Mouse (Mus musculus) forebrain, postnatal 0 days (tissue): ENCODE measurements around the gene Reck. TPM values are rescaled to one million over a fixed set of nuclear protein-coding genes. Genes with fewer than 3 reads are reported as not detected.

Source experiments
- ATAC-seq: fragments of 200-750 bp; cut with Nextera tagmentation; 2 replicates; pipeline ENCODE4 v1.8.0; 2017; ENCODE audit warnings: mild to moderate bottlenecking, moderate library complexity
- DNase-seq: peaks from one replicate; pipeline ENCODE4 v3.0.0-alpha.2; 2015
- H3K27ac ChIP-seq: fragments of 300-500 bp; sonication (generic); 2 replicates; pipeline ENCODE4 v1.5.1; 2014; ENCODE audit warnings: low read depth, mild to moderate bottlenecking, antibody characterized with exemption, low read length, moderate library complexity, mixed read lengths
- H3K27me3 ChIP-seq: fragments of 300-500 bp; sonication (generic); 2 replicates; pipeline ENCODE4 v1.6.1; 2014; ENCODE audit warnings: mild to moderate bottlenecking, low read length, mixed read lengths; ENCODE audit not compliant: insufficient read depth
- H3K36me3 ChIP-seq: fragments of 300-500 bp; sonication (generic); 2 replicates; pipeline ENCODE4 v1.6.1; 2014; ENCODE audit warnings: mild to moderate bottlenecking, moderate library complexity; ENCODE audit not compliant: insufficient read depth
- H3K4me1 ChIP-seq: fragments of 300-500 bp; sonication (generic); 2 replicates; pipeline ENCODE4 v1.6.1; 2014; ENCODE audit warnings: antibody characterized with exemption; ENCODE audit not compliant: insufficient read depth
- H3K4me2 ChIP-seq: fragments of 300-500 bp; sonication (generic); 2 replicates; pipeline ENCODE4 v1.6.1; 2014; ENCODE audit warnings: low read depth, mild to moderate bottlenecking, moderate library complexity
- H3K4me3 ChIP-seq: fragments of 300-500 bp; sonication (generic); 2 replicates; pipeline ENCODE4 v1.5.1; 2014; ENCODE audit warnings: low read depth, low read length, mixed read lengths
- H3K9ac ChIP-seq: fragments of 300-500 bp; sonication (generic); 2 replicates; pipeline ENCODE4 v1.6.1; 2014; ENCODE audit warnings: mild to moderate bottlenecking
- H3K9me3 ChIP-seq: fragments of 300-500 bp; sonication (generic); 2 replicates; pipeline ENCODE4 v1.6.1; 2016; ENCODE audit warnings: low read length
- CTCF ChIP-seq: sonication (generic); IDR thresholded peaks from 2 replicates; pipeline ENCODE4 v1.5.1; 2016; ENCODE audit warnings: antibody characterized with exemption, control low read depth, low read depth
- WGBS: fragments of 180-500 bp; shearing (Covaris S2); extraction: QIAGEN DNeasy Blood & Tissue Kit; methylation state at CpG from one replicate; pipeline ENCODE4 v1.1.7; 2014; 5-methylcytosine and 5-hydroxymethylcytosine counted together
- polyA plus RNA-seq: library from polyadenylated mRNA; unstranded; fragments of >200 nt; fragmentation: Nextera tagmentation; extraction: Ambion mirVana; gene quantifications from 2 replicates; pipeline ENCODE4 v1.2.1, GENCODE M21; 2015
- total RNA-seq: library from RNA; depleted of rRNA; stranded (reverse); fragments of >200 nt; gene quantifications from 2 replicates; pipeline ENCODE4 v1.2.3, GENCODE M21; 2014

Reck gene
- total and polyA plus RNA-seq, 2 experiments from 2014 or later: 2.8 to 6.5 TPM

DNA sequence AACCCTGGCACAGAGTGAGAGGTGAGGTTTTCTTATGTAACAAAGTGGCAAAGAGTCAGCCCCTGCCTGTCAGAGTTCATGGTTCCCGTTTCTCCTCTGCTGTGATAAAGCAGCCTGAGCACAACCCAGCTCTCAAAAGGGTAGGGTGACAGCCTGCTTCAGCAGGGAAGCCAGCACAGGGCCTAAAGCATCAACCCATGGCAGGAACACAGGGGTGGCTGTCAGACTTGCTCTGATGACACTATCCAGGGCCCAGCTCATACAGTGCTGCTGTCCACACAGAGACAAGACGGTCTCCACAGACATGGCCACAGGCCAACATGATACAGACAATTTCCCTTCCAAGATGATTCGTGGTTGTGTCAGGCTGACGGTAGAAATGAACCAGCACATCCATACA, 56.5 kb downstream of the Reck start:
- 86% methylated on average over 4 of the region's 4 CpGs for WGBS
- H3K4me1 ChIP-seq: no peaks in the 10 kb centered on the region
- no peak for TF ChIP-seq CTCF
- H3K27me3 ChIP-seq: no peaks in the 10 kb centered on the region
- DNase-seq: no peak
- no peak overlapping the region for H3K4me2 ChIP-seq
- no peak overlapping the region for H3K4me3 ChIP-seq
- H3K36me3 ChIP-seq: peaks cover 42% of the 10 kb centered on the region
- H3K9me3 ChIP-seq: no peaks in the 10 kb centered on the region
- H3K9ac ChIP-seq: no peak overlapping the region
- no peak overlapping the region for H3K27ac ChIP-seq
- ATAC-seq: no peak

DNA sequence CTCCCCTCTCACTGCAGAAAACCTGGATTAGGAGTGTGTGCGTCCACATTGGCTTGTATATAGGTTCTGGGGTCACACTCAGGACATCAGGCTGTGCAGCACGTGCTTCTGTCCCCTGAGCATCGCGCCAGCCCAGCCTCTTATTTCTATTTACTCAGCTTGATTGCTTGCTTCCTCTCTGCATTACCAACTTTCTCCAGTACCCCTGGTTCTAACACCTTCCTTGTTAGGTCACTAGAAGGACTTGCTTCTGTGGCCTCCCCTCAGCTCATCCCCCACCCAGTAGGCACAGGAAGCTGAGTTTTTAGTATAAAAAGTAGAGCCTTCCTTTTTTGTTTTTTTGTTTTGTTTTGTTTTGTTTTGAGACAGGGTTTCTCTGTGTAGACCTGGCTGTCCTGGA, 60.9 kb downstream of the Reck start:
- WGBS: 95% methylated on average over 4 of the region's 4 CpGs
- ATAC-seq (no peak), DNase-seq (no peak)
- no peak overlapping the region for H3K4me2 ChIP-seq
- TF ChIP-seq CTCF: no peak
- H3K27ac ChIP-seq: no peak overlapping the region
- peaks cover 25% of the 10 kb centered on the region for H3K36me3 ChIP-seq
- no peaks in the 10 kb centered on the region for H3K4me1 ChIP-seq
- no peak overlapping the region for H3K4me3 ChIP-seq
- no peaks in the 10 kb centered on the region for H3K9me3 ChIP-seq
- no peaks in the 10 kb centered on the region for H3K27me3 ChIP-seq
- no peak overlapping the region for H3K9ac ChIP-seq

GRCm38 (mm10) chr4:43936749-43937674, 61.7 kb downstream of the Reck start:
- H3K9me3 ChIP-seq: no peaks in the 10 kb centered on the region
- no peak overlapping the region for H3K27ac ChIP-seq
- TF ChIP-seq CTCF: no peak
- ATAC-seq (no peak), DNase-seq (no peak)
- H3K27me3 ChIP-seq: no peaks in the 10 kb centered on the region
- no peak overlapping the region for H3K4me3 ChIP-seq
- no peak overlapping the region for H3K4me2 ChIP-seq
- peaks cover 23% of the 10 kb centered on the region for H3K36me3 ChIP-seq
- no peaks in the 10 kb centered on the region for H3K4me1 ChIP-seq
- 84% methylated on average over 14 of the region's 14 CpGs for WGBS
- no peak overlapping the region for H3K9ac ChIP-seq

- no peak for TF ChIP-seq CTCF
- Histone ChIP-seq H3K36me3 (peaks cover 25% of the 10 kb centered on the region), H3K27ac (no peak overlapping the region), H3K9ac (no peak overlapping the region), H3K27me3 (no peaks in the 10 kb centered on the region), H3K4me1 (no peaks in the 10 kb centered on the region), H3K4me3 (no peak overlapping the region), H3K4me2 (no peak overlapping the region), H3K9me3 (no peaks in the 10 kb centered on the region)
- ATAC-seq (no peak), DNase-seq (no peak)
- WGBS: 88% methylated on average over 5 of the region's 5 CpGs
Observed at GRCm38 (mm10) chr4:43941315-43941714, 66.0 kb downstream of the Reck start.

- H3K9ac ChIP-seq: no peak overlapping the region
- TF ChIP-seq CTCF: no peak
- 85% methylated on average over 8 of the region's 8 CpGs for WGBS
- no peaks in the 10 kb centered on the region for H3K9me3 ChIP-seq
- ATAC-seq: no peak
- DNase-seq: no peak
- H3K27ac ChIP-seq: no peak overlapping the region
- no peak overlapping the region for H3K4me2 ChIP-seq
- no peaks in the 10 kb centered on the region for H3K4me1 ChIP-seq
- peaks cover 25% of the 10 kb centered on the region for H3K36me3 ChIP-seq
- H3K27me3 ChIP-seq: no peaks in the 10 kb centered on the region
- H3K4me3 ChIP-seq: no peak overlapping the region
Observed at GRCm38 (mm10) chr4:43942421-43942820, 67.1 kb downstream of the Reck start.

DNA sequence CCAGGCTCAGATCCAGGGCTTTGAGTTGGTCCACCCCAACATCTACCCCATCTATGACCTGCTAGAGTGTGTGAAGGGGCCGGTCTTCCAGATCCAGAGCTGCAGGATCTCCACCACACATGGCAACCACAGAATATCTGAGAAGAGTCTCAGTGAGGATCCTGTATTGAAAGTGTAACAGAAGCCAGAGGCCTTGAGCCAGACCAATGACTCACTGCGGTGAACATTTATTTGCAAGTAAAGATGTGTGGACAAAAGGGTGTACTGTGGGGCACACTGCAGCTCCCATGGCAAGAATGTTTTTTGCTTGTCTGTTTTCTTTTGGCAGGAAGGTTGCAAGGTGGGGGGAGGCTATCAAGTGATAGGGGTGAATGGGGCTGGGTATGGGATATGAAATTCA, 72.2 kb downstream of the Reck start:
- TF ChIP-seq CTCF: no peak
- WGBS: 95% methylated on average over 2 of the region's 2 CpGs
- 0 out of 2 replicates have a peak, but pooled peaks cover 7% of the 10 kb centered on the region for H3K36me3 ChIP-seq
- no peak overlapping the region for H3K4me2 ChIP-seq
- no peaks in the 10 kb centered on the region for H3K27me3 ChIP-seq
- no peak overlapping the region for H3K9ac ChIP-seq
- no peaks in the 10 kb centered on the region for H3K4me1 ChIP-seq
- H3K9me3 ChIP-seq: no peaks in the 10 kb centered on the region
- DNase-seq (no peak), ATAC-seq (no peak)
- H3K27ac ChIP-seq: no peak overlapping the region
- H3K4me3 ChIP-seq: no peak overlapping the region

DNA sequence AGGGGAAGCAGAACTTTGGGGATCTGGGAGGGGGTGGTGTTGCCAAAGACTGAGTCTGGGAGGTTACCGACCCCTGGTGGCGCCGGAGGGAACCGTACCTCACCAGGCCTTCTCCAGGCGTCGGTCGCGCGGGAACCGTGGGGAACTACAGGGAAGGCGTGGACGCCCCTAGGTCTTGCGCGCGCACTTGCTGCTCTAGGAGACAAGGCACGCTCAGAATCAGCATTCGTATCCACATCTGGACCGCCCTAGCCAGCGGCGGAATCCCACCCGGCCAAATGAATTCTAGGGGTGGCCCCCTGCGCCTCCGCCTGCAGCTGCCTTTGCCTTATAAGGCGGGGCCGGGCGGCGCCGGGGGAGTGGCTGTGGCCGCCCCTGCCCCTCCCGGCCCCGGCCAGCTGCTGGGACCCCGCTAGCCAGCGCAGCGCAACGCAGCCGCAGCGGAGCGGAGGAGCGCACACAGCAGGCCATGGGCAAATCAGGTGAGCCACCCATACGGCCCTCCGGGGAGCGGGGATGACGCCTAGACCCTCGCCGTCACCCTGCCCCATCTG, 82.0 kb downstream of the Reck start, which contains the start of gene Glipr2:
Gene Glipr2, plus strand, starts transcription at position 110 of the 554 bp plus-strand sequence.
- H3K9ac ChIP-seq: peak within 1 kb of the TSS; percentile 90
- no peaks in the 10 kb centered on the region for H3K9me3 ChIP-seq
- ATAC-seq (peak; percentile 96), DNase-seq (peak; percentile 91)
- H3K27ac ChIP-seq: peak within 1 kb of the TSS; percentile 73
- peak; percentile 94 for TF ChIP-seq CTCF
- 2% methylated on average over 45 of the region's 45 CpGs for WGBS
- peak within 1 kb of the TSS; percentile 96 for H3K4me2 ChIP-seq
- peak within 1 kb of the TSS; percentile 78 for H3K4me3 ChIP-seq
- no peaks in the 10 kb centered on the region for H3K27me3 ChIP-seq
- H3K4me1 ChIP-seq: peaks cover 6% of the 10 kb centered on the region
- H3K36me3 ChIP-seq: no peaks in the 10 kb centered on the region
